Mouse (Mus musculus) T-cell, adult 2 months (primary cell): ENCODE measurements around the gene Enthd1.
A peak's percentile ranks its signal among the peaks of the same experiment; 100 is the strongest.

ENCODE experiments used
- DNase-seq: peaks from one replicate; pipeline ENCODE4 v3.0.0; 2022; ENCODE audit warnings: low spot score

Gene Enthd1

DNA sequence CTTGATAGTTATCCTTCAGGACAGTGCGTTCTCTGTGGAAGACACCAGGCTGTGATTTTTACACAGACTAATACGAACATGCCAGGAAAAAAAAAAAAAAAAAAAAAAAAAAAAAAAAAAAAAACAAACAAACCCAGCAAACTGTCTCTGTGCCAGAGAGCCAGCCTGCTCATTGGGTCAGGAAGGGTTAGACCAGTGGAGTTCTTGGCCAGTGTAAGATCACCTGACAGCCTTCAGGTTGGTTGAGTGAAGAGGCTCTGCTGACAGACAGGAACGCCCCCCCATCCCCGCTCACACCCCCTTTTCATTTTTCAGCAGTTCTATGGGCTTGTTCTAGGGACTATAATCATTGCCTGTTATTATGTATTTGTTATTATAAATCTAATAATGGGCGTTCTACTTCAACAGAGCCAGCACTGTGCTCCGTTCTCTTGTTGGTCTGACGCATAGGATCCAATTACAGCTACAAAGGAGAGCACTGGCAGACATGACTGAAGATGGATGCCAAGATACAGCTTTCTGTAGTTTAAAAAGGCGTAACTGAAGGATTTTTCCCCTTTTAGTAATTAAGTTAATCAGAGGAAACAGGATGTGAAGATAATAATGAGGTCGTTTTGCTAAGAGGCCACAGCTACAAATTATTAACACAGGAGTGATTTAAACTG is 81.8 kb downstream of the Enthd1 start:
- DNase-seq: no peak

DNA sequence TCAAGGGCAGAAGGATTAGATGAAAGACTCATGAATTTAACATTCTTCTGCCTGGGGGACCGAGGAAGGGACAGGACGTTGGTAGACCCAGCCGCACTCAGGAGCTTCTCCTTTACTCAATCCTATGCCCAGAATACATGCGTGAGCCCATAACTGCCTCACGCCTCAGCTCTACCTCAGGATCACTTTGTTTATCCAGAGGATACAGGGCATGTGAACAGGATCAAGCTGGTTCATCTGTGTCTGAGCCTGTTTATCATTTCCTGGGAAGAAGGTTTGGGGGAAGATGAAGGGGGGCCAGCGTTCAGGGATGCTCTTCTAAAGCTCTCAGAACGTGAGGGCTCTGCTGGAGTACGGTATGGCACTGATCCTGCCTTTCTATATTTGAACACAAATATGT is 82.6 kb downstream of the Enthd1 start:
- DNase-seq: no peak

DNA sequence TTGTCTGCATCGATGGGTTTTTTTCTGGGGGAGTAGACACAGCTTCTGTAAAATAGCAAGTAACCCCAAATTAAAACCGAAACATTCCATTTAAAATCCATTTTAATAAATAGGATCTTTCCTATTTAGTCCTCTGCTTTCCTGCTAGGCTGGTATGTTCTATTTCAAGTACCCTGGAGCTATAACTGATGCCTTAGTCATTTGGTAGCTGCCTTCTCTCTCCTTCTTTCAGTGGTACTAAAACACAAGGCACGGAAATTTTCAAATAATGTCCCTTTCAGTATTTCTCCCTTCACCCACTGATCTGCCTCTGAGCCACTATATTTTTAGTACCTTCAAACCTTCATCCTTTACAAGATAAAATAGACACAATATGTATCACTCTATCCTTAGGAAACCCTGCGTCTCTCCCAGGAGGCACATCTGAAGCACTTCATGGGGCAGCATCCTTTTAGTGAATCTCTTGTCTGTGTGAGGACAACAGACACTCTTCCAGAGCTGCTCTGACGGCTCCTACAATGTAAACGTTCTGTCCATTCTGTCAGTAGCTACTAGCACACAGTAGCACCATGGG is 90.4 kb downstream of the Enthd1 start:
- DNase-seq: no peak

DNA sequence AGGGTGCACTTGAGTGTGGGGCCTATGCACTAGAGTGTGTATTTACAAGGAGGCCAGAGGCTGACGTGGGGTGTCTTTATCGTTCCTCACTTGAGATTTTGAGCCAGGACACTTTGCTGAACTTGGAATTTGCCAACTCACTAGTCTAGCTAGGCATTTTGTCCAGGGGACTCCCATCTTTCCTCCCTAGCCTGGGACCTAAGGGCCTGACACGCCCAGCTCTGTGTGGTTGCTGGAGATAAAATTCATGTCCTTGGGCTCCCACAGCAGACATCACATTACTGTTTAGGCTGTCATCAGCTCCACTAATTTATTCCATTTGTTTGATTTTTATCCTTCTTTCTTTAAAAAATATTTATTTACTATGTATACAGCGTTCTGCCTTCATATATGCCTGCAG is 97.1 kb downstream of the Enthd1 start:
- no peak for DNase-seq

DNA sequence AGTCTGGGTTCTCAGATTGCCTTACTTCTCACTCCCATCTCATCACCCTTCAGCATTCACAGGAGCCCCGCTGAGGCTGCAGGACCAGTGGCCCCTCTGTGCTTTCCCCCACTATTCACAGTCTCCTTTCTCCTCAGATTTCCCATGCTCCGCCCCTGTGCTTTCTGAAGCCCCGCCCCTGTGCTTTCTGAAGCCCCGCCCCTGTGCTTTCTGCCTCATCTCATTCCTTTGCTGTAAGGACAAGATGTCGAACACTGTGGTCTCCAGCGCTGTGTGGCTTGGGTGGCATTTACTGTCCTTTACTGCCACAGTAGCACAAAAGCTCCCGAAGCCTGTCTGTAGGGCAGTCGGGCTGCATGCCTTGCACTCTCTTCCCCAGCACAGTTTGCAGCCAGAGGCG is 102.8 kb downstream of the Enthd1 start:
- peak; percentile 7 for DNase-seq

DNA sequence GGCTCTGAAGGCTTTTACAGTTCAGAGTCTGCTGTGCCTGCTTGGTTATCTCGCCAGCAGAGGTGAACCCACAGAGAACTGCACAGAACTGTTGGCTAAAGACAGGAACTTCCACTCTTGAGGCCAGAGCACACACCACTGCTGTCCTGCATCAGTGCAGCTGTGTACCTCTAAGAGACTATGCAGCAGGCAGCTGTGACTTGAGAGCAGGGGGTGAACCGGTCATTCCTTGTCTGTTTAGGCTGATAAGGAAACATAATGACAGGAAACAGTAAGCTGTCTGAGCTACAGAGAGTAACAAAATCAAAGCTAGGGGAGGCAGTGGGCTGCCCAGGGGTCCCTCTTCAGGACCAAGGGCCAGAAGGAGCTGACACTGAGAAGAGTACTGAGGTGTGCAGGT is 103.5 kb downstream of the Enthd1 start:
- no peak for DNase-seq

DNA sequence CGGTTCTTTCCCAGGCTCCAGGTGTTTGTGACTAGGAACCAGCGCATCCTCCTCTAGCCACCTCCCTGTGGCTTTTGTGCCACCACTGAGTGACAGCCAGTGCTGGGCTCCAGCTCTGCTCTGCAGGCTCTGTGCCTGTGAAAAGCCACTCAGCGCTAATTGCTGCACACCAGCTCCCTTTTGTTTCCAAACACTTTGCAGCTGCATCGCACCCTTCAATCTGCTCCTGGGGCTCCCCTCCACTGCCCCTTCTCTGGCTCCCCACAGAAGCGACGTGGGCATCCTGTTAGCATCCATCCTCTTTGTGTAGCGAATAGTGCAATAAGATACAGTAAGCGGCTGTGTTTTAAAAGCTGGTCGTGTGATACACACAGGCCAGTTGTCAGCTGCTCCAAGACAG is 104.9 kb downstream of the Enthd1 start:
- no peak for DNase-seq

DNA sequence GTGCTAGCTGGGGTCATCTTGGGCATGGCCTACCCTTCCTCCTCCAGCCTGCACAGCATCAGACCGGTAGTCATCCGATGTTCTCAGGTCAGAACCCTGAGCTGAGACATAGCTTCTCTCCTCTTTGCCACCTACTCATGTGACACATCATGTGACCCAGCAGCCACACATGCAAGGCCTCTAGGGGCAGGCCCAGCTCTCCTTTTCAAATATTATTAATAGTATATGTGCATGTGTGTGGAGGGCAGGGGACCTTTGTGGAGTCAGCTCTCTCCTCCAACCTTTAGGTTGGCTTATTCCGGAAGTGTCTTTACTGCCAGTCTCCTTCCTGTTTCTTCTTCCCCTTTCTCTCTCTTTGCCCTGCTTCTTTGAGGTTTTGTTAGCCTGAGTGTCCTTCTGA is 107.0 kb downstream of the Enthd1 start:
- DNase-seq: peak; percentile 24

DNA sequence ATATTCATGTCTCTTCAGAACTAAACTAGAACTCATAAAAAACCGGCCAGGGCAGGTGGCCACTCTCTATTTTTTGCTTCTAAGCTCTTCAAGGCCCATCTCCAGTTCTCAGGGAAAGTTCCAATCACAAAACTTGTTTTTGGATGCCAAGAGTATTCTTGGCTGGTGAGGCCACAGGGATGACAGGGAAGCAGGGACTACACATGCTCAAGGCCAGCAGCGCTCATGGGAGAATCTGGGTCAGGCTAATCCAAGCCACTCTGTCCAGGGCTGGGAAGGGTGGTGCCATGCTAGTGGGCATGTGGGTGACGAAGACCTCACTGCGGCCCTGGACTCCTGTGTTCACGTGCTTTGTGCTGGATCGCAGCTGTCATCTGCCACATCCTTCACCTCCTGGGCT is 110.5 kb downstream of the Enthd1 start:
- DNase-seq: no peak

DNA sequence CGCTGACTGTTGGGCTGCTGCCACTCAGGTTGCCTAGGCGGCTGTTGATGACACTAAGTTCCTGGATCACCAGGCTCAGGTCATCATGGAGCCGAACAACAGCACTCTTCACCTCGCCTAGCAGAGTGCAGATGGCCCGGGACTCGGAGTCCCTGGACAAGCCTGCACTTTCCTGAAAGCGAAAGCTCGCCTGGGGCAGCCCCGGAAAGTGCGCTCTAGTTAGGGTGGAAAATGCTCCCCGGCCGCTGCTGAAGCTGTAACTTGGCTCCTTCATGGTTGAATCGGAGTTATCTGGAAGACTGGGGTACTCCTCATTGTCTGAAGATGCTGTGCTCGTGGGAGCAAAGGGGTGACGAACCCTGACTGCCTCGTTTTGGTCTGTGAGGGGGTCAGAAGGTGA is 112.5 kb downstream of the Enthd1 start:
- DNase-seq: no peak

DNA sequence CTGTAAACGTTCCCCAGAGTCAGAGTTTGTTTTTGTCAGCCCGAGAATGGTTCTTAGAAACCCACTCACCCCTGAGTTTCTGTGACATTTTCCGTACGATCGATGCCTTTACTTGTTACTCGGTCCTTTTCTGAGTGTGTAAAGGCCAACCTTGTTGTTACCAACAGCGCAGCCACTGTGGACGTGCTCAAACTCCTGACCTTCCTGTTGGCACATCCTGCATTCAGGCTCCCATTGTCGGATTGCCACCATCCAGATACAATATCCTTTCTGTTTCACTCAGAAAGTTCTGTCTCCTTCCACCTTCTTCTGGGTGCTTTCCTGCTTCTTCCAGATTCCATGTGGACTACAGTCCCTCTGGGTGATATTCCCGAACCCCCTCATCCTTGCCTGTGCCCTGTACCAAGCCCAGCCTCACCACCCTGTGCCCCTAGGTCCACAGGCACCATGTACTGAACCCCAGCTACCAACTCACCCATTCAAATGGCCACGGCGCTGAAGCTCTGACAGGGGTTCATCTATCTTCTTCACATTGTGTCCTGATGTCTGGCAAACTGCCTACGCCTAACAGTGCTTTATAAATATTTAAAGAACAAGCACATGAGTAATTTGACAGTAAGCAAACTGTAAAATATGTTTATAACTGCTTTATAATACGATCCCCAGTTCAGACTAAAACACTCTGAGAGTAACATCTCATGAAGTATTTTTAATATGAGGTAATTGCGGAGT is 118.8 kb downstream of the Enthd1 start:
- no peak for DNase-seq

DNA sequence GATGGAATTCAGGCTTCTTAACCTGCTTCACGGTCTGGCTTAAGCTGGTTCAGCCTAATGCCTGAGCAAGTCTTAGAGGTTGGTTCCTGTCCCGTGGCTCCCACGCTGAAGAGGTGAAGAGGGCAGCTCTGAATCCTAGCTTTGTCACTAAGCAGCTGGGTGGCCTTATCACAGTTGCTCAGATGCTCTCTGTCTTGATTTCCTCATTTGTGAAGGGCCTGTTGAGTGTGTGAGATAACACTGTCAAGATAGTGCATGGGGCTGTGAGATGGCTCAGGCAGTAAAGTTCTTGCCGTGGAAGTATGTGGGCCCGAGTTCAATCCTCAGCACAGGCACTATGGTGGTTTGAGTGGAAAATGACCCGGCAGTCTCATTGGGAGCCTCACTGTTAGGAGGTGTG is 124.8 kb downstream of the Enthd1 start:
- DNase-seq: no peak

DNA sequence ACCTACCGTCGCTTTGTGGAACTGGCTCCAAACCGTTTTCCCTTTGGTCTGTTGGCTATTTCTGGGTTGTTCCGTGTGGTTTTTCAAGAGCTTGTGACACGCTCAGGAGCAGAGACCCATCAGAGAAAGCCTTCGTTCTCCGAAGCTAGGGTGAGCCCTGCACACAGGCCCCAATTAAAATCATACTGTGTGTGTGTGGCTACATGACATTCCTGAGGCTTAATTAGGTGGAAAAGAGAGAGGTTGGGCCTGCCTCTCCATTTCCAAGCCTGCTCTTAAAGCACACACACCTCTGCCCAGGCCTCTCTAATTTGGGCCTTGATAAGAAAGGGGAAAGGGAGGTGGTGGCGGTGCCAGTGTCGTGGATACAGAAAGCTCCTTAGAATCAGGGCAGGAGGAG is 126.5 kb downstream of the Enthd1 start:
- DNase-seq: no peak

DNA sequence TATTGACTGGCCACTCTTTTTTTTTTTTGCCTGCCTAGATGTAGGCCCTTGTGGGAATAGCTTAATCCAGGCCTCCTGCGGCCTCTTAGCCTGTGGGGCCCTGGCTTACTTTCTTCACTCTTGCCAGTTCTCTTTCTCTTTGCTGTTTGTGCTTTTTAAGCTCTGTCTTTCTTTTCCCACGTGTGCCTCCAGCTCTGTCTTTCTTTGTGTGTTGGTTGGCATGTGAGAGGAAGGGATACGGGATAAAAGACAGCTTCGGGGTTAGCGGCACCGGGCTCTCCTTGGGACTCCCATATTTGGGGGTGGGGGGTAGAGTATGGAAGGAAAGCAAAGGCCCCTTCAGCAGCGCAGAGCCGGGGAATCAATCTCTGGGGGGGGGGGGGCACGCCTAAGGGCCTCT is 127.0 kb downstream of the Enthd1 start:
- DNase-seq: no peak

DNA sequence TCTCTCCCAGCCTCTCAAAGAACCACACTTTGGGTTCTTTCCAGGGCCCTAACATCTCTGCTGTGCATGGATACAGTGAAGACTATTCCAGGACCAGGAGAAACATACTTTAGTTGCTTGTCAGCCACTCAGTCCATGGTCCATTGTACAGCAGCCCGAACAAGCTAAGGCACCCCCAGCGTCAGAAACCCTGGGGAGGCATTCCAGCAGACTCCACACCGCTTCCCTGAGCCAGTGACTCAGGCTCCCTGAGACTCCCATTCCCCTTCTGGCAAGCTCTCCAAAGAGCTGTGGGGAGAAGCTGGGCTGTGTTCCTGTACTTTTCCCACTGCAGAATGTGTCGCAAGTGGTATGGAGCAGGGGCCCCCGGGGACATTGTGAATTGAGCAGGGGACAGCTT is 128.0 kb downstream of the Enthd1 start:
- no peak for DNase-seq

DNA sequence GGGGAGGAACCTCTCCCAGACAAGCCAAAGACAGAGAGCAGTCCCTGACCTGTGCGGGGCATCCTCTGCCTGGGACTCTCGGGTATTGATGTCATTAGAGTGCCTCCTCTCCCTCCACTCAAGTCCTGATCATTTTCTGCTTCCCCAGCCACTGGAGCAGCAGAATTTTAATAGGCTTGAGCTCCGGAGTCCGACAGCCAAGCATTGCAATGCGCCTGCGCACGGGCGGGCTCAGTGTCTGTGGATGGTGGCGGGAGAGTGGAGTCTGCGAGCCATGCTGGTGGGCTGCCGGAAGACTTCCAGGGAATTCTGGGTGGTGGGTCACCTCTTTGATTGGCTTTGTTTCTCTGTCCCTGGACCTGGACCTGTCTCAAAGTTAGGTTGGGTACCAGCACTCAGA is 134.6 kb downstream of the Enthd1 start:
- DNase-seq: no peak

DNA sequence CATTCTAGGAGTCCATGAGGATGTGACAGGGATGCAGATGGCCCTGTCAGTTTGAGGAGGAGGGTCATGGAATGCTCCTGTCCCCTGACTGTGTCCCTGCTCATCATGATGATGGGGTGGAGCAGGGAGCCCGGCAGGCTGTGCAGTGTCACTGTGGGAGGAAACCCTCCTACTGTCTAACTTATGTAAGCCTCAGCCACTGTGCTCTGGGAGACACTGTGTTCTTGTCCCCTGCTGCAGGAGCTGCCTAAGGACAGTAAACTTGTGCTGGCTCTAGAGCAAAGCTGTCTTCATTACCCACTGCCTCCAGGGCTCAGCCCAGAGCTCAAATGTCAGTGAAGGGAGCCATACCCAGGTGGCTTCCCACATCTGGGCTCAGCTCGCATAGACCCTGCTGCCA is 146.8 kb downstream of the Enthd1 start:
- no peak for DNase-seq

DNA sequence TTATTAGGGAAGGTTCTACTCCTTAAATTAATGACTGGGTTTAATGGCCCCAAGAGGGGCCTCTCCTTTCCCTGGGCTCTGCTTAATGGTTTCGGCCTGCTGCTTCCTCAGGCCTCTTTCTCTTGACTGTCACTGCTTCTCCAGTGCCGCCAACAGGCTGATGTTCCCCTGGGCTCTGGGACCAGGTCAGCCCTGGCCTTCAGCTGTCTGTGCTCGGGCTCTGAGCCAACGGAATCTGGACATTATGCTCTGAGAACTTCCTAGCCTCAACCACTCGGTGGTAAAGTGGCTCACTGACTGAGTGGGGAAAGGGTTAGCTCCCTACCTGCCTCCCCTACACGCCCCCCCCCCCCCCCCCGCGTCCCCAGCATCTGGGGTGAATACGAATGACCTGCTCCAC is 147.9 kb downstream of the Enthd1 start:
- no peak for DNase-seq

DNA sequence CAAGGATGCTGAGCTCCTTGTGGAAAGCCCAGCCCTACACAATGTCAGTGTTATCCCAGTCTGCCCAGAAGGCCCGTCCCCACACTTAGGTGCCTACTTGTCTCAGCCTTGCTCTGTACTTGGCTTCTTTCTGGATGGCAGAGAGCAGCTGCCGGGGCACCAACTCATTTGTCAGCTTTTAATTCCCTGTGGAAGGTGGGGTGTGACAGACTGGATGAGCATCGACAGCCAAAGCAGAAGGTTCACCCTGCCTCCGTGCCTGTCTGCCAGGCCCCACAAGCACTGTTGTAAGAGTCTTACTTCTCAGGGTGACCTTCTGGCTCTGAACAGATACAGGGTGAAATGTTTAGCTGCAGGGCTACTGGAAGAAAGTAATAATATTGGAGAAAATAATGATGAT is 149.8 kb downstream of the Enthd1 start:
- no peak for DNase-seq

DNA sequence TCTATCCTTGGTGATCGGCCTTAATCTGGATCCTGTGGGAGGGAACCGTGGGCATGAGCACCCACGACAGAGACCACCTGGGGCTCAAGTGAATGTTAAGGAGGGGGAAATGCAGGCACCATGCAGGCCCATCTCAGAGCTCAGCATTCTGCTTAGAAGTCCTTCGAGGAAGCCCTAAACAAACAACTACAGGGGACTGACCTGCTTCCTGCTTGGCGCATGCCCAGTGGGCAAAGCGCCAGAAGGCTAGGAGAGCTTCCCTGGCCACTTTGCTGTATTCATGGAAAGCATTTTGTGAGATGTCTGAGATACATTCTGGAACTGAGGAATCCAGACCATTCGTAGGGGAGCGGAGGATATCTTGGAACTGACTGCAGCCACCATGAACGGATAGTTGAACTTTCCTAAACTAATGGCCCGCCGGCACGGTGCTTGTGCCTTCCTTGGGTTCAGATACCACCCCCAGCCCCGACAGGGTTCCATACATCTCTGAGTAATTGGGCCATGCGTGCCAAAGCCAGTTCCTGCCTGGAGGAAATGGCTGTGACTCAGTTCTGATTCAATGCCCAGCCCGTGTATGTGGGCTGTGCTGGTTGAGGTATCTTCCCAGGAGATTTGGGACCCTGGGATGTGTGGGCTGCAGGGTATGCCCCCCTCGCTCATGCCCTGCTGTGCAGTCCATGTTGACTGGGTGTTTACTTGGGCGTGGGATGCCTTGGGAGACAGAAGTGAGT is 150.8 kb downstream of the Enthd1 start:
- no peak for DNase-seq

DNA sequence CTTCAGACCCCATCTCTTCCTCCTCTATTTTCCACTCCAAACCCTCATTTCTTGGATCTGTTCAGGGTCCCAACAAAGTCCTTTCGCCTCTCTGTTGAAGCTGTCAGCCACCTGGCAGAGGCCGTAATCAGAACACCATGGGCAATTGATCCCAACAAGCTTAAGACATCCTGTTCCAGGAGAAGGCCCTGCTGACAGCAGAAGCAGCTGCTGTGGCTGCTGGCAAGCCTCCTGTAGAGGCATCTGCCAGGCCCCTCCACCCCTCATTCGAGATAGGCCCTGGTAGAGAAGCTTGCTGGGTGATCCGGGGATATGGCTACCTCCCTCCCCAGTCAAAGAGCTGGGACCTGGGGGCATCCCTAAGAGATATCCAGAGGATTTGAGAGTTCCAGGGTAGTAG is 151.9 kb downstream of the Enthd1 start:
- no peak for DNase-seq

DNA sequence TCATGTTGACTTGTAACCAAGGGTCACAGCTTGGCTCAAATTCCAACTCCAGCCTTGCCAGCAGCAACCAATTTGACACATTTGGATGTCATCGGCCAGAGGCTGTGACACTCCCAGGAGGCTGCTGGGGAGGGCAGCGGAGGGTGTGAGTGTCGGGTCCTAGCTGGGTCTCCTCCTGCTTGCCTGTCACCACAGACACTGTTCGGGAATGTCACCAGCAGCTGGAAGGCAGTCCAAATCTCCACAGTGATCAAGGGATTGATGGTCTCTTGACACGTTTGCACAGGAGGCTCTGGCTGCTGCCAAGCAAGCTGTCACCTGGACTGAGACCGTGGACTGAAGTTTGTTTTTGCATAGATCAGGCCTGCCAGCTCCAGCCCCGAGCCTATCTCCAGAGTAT is 154.3 kb downstream of the Enthd1 start:
- DNase-seq: no peak

DNA sequence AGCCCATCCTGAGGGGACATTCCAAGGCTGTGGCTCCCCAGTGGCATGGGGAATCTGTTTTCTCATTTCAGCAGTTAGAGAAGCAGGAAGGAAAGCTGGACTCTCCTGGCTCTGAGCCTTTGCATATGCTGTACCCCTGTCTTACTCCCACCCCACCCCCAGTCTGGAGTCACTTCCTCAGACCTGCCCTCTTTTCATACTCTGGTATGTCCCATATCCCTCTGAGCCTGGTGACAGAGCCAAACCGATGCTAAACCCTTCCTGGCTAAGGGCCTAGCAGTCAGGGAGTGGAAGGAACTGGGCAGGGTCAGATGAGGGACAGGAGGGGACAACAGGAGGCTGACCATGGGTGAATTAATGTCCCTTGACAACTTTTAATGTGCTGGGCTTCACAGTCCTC is 157.1 kb downstream of the Enthd1 start:
- DNase-seq: no peak
